21 mouse cellular contexts compared by ENCODE assay signal in genomic region chr19:18660466-18660865, GRCm38 (mm10). TPM values are rescaled to one million over a fixed set of nuclear protein-coding genes. Genes with fewer than 3 reads are reported as not detected.
A peak's percentile ranks its signal among the peaks of the same experiment; 100 is the strongest.
DNase-seq lines count a peak whose midpoint lies in the region; ATAC-seq lines count a peak whose summit lies in the region.
"Had no signal": no experiment of that assay in that cellular context is flagged by ENCODE, and none has a peak within 500 bp of the region (broad histone marks: within the 10 kb centered on the region; RNA-seq: fewer than 3 reads in every experiment).

No protein-coding gene starts in this region.

- DNase-seq in gastrocnemius, adult 18-20 months (ENCODE audit: low spot score): peak; percentile 54
- no peak for DNase-seq in gastrocnemius, postnatal 25 days
- DNase-seq in 3T3-L1 (ENCODE audit: low read depth, low spot score) (peak; percentile 43), NIH3T3 (ENCODE audit: low read depth) (peak; percentile 23)
- DNase-seq in skeletal muscle tissue, adult 2 months (ENCODE audit: low read depth, low spot score): peak; percentile 80
- DNase-seq in layer of hippocampus, postnatal 36 days: no peak
- DNase-seq: adrenal gland, adult 2 months; adrenal gland, postnatal 10 days; adrenal gland, postnatal 25 days; B cell, adult 2 months; cerebellum, adult 11 months; cerebellum, adult 18-20 months; cerebellum, adult 8-10 months; cerebellum, adult 9-11 months; cerebellum, postnatal 14 days; cerebellum, postnatal 36 days; embryo, embryonic 11 days; forebrain, postnatal 0 days had no signal

- no peak for ATAC-seq in granulocyte monocyte progenitor cell, adult 5-6 weeks (replicated peaks; ENCODE audit: poor library complexity, severe bottlenecking)
- ATAC-seq: CD4-positive, CD25-positive, alpha-beta regulatory T cell, adult 4 months; forebrain, embryonic 15.5 days; forebrain, postnatal 0 days had no signal

RNA-seq across cellular contexts. Expression of gene Carnmt1, which starts 10.1 kb away (rescaled TPM):
- total RNA-seq in gastrocnemius, adult 18-20 months (2021): 100 to 1,000 TPM; 129 to 137 TPM
- total RNA-seq in gastrocnemius, postnatal 25 days (2021): 100 to 1,000 TPM in 1 of 2 experiments, 10 to 100 TPM in 1; 93.9 to 131 TPM
- 10 to 100 TPM; 13.8 to 14.5 TPM for total RNA-seq in layer of hippocampus, postnatal 36 days (2021)
- 22.6 and 29.8 TPM in 2 replicates for total RNA-seq in granulocyte monocyte progenitor cell, adult 5-6 weeks (2014; fragmentation: Nextera tagmentation)
- total RNA-seq in granulocyte monocyte progenitor cell, adult 5-6 weeks (2017): 24.1 and 58.0 TPM in 2 replicates

RNA-seq across cellular contexts. Expression of gene Nmrk1, which starts 28.7 kb away (rescaled TPM):
- 1 to 10 TPM; 2.6 to 3.5 TPM for total RNA-seq in gastrocnemius, adult 18-20 months (2021)
- total RNA-seq in gastrocnemius, postnatal 25 days (2021): 1 to 10 TPM; 2.2 to 2.7 TPM
- total RNA-seq in layer of hippocampus, postnatal 36 days (2021): 1 to 10 TPM; 9.5 to 9.6 TPM
- total RNA-seq in granulocyte monocyte progenitor cell, adult 5-6 weeks (2014; fragmentation: Nextera tagmentation): 6.6 and 14.9 TPM in 2 replicates
- 2.0 and 15.9 TPM in 2 replicates for total RNA-seq in granulocyte monocyte progenitor cell, adult 5-6 weeks (2017)

RNA-seq across cellular contexts. Expression of gene Ostf1, which starts 28.8 kb away (rescaled TPM):
- 10 to 100 TPM; 24.2 to 24.3 TPM for total RNA-seq in gastrocnemius, adult 18-20 months (2021)
- 10 to 100 TPM; 19.1 to 26.4 TPM for total RNA-seq in gastrocnemius, postnatal 25 days (2021)
- total RNA-seq in layer of hippocampus, postnatal 36 days (2021): 10 to 100 TPM; 30.9 to 34.4 TPM
- total RNA-seq in granulocyte monocyte progenitor cell, adult 5-6 weeks (2014; fragmentation: Nextera tagmentation): 139 and 152 TPM in 2 replicates
- total RNA-seq in granulocyte monocyte progenitor cell, adult 5-6 weeks (2017): 208 and 230 TPM in 2 replicates

RNA-seq across cellular contexts. Expression of gene D030056L22Rik, which starts 52.5 kb away (rescaled TPM):
- total RNA-seq in gastrocnemius, adult 18-20 months (2021): 1 to 10 TPM; 3.3 to 3.8 TPM
- total RNA-seq in gastrocnemius, postnatal 25 days (2021): 1 to 10 TPM; 3.5 to 3.6 TPM
- total RNA-seq in layer of hippocampus, postnatal 36 days (2021): 10 to 100 TPM; 23.7 to 26.1 TPM
- 15.9 and 28.7 TPM in 2 replicates for total RNA-seq in granulocyte monocyte progenitor cell, adult 5-6 weeks (2014; fragmentation: Nextera tagmentation)
- 18.8 and 20.1 TPM in 2 replicates for total RNA-seq in granulocyte monocyte progenitor cell, adult 5-6 weeks (2017)

Comparison
In these comparisons a context has a peak if more than half of its experiments do, and no peak if none do; other contexts are left out.
1. DNase-seq: peak in gastrocnemius, adult 18-20 months (single experiment), 3T3-L1 (single experiment), NIH3T3 (single experiment) and skeletal muscle tissue, adult 2 months (single experiment); none in gastrocnemius, postnatal 25 days (single experiment) and layer of hippocampus, postnatal 36 days (0 of 2).